Mouse (Mus musculus) layer of hippocampus, postnatal 36 days (tissue): Measurements from ENCODE around the gene Dok5. TPM values are rescaled to one million over a fixed set of nuclear protein-coding genes. Genes with fewer than 3 reads are reported as not detected.

ENCODE experiments used
- DNase-seq, 2 experiments: peaks; one replicate each; pipeline ENCODE4 v3.0.0; 2022
- total RNA-seq, 2 experiments: library from RNA; stranded (reverse); gene quantifications; 2 replicates each; pipeline ENCODE4 v1.2.3; 2021

Gene Dok5
- total RNA-seq, 2 experiments from 2014 or later = 14.6 to 15.6 TPM

DNA sequence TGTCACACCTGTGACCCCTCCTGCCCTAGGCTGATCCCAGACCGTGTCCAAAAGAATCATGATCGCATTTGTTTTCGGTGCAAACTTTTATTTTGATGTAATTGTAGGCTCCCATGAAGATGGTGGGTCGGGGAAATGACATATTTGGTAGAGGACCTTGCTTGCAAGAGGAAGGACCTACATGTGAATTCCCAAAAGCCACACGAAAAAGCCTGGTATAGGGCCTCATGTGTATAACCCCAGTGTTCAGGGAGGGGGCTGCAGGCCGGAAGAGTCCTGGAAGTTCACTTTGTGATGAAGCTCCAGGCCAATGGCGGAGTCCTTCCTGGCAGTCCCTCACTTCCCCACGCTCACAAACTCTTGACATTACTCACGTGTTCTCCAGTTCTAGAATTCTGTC, 7.3 kb downstream of the Dok5 start:
- no peak for DNase-seq

DNA sequence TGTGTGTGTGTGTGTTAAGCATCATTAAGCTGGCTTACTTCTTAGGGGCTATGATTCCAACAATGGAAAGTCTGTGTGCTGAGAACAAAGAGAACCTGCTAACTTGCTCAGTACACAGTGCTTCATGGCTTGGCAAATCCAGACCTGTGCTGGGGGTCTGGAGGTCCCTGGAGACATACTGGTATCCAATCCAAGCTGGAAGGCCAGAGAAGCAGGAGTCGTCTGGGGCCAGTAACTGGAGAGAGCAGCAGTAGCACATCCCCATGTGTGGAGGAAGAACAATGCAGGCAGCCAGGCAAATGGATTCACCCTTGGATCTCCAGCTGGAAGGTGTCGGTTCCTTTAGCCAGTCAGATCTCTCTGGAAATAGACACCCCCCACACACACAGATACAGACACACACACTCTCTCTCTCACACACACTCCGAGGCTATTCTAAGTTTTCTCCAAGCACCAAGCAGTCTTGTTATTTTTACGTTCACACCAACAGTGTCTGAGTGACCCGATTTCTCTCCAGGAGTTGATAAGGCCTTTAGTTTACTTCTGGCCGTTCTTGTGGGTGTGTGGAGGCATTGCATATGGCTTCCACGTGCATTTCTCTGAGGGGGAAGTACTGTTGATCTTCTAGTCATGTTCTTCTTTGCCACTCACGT, 8.2 kb downstream of the Dok5 start:
- DNase-seq = no peak

DNA sequence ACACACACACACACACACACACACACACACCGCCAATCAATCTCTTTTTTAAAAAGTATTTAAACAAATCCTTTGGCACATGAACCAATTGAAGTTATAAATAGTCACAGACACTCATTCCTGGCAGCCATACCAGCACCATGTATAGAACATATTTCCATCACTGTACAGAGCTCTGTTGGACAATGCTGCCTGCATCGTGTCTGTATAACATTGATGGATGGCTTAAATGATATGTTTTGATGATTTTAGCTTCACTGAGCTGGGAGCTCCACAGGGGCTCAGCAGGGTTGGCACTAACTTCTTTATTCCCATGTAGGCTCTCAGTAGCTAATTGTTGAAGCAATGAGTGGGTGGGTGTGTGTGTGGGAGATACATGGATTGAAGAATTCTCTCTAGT, 11.9 kb downstream of the Dok5 start:
- DNase-seq = no peak

DNA sequence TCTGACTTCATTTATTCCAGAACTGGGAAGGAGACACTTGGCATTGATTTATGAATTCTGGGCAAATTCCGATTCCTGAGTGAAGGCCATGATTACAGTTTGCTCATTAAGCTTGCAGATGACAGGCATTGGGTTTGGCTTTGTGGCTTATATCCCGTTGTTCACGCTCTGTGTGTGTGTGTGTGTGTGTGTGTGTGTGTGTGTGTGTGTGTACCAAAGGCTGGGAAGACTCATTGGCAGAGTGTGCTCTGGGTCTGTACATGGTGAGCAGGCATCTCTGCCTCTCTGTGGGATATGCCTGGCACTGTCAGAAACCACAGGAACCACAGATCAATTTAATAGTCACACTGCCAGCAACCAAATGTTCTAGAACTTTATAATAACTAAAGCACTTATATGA, 17.3 kb downstream of the Dok5 start:
- DNase-seq = no peak

DNA sequence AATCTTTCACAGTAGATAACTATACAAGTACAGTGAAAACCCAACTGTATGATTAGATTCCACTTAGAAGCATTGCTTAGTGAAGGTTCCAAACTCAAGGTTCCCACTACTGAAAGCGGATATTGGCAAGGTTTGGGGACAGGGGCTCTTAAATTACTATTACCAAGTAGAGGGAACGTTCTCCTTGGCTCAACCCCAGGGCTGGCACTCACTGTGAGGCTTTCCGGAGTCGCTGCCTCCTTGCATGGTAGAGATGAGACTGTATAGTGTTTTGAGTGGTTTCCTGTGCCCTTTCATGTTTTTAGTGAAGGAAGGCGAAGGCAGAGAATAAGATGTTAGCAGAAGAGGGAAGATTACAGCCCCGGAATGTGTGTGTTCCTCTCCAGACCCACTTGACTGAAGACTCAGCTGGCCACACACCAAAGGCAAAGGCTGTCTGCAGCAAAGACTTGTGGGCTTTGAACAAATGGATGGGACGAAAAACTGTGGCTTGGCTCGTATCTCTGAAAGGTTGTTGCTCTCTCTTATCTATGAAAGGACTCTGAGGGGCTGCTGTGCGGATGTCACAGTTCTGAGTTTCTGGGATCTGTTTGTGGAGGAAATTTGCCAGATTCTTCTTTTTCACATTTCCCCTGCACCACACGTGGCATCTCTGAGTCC, 20.7 kb downstream of the Dok5 start:
- no peak for DNase-seq

DNA sequence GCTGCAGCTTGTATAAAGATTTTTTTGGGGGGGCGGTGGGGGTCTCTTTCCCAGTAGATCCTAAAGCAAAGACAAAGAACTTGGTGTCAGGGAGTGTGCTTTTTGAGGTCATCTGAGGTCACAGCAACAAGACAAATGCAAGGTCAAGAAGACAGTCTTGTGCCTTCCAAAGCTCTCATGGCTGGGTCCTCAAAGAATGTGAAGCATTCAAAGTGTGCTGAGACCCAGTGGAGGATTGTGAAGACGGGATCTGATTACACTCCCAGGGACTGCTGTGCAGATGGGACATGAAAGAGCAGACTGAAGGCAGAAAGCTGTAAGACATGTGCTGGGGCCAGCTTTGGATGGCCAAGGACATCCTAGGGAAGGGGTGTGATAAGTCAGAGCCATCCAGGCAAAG, 24.2 kb downstream of the Dok5 start:
- DNase-seq = no peak

DNA sequence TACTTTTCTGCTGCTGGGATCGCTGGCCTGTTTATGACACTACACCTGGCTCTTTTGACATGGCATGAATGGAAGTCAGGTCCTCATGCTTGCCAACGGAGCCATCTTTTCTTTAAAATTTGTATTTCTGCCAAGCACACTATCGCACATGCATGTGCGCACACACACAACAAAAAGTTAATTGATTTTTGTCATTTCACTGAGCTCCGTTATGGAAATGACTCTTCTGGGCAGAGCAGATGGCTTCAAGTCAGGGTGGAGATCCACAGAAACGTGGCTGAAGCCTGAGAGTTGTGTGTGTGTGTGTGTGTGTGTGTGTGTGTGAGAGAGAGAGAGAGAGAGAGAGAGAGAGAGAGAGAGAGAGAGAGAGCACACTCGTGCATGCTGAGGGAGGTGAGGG, 25.1 kb downstream of the Dok5 start:
- no peak for DNase-seq

DNA sequence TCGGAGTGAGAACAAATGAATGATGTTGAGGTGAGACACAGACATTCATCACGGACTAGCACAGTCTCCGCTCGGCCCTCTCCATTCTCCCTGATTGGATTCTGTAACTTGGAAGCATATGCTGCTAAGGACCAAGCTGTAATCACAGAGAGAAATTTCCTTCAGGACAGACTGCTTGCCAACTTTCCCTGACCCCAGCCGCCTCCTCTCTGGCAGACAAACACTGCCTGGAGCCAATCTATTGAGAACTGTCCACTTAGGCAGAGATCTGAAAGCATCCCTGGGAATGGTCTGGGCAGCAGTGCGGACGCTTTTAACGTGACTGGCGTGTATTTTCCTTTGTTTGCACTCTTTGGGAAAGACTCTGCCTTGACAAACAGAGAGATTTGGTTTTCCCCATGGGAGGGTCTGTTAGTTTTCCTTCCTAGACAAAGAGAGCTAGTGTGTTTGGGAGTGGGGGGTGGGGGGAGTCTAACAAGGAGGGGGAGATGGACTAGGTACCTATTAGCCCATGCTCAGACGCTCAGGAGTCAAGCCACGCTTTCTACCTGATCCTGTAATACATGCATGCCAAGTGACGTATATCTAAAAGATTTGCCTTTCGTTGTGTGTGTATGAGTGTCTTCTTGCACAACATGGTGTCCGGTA, 25.7 kb downstream of the Dok5 start:
- DNase-seq = no peak

DNA sequence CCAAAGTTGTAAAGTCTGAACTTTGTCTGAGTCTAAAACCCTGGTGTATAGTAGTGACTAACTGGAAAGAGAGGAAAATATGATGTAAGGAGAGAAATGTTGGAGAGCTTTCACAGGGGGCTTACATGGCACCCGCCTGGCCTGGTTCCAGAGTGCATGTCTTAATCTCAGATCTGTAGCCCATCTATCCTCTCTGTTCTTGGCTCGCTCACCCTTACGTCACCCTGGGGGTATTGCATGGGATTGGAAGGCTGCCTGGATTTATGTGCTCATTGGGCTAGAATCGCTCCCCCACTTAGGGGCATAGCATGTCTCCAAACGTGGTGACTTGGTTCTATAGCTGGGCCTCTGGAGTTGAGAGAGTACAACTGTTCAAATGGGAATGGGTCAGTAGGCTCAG, 26.6 kb downstream of the Dok5 start:
- no peak for DNase-seq

DNA sequence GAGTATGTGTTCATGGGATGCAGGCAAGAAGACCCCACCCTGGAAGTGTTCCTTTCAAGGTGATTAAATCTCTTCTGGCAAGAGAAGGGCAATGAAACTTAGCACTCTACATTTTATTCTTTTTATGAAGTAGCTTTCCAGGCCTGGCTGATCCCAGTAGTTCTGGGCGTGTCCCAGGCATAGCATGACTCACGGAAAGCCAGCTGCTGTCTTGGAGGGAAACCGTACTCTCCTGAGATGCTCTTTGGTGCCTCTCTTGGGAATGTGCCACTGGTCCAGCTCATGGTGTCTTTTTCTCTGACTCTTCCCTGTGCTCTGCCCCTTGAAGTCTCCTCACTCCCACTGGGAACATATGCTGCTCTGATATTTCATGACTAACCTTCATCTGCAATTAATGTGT, 33.1 kb downstream of the Dok5 start:
- DNase-seq = no peak

DNA sequence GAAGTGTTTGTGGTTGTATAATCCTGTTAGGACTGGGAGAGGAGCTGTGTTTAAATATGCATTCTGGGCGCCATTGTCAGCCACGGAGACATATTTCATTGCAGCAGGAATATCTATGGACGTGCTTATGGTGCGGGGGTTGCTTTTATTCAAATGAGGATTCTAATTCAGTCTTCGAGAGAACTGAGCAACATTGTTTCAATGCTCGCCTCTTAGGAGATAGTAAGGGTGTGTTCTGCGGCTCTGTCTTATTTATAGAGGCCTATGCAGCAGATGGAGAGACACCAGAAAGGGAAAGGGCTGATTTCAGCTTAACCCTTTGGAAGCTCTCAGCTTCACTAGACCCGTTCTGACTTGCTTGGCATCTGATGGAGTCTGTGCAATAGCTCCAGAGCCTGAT, 35.6 kb downstream of the Dok5 start:
- peak in 1 of 2 experiments; percentile 19 for DNase-seq

DNA sequence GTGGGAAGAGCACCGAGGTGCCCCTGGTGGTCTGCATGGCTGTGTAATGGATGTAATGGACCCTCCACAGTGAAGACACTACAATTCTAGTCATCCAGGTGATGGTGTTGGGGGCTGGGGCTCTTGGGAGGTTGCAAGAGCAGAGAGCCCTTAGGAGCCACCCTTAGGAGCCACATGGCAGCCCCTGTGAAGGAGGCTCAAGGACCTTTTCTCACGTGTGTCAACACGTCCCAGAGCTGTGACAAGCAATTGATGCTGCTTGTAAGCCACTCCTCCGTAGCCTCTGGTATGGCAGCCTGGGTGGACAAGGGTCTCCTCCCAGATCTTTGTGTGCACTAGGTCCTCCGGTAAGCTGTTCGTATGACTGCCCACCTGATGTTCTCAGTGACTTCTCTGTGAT, 37.1 kb downstream of the Dok5 start:
- DNase-seq = no peak

DNA sequence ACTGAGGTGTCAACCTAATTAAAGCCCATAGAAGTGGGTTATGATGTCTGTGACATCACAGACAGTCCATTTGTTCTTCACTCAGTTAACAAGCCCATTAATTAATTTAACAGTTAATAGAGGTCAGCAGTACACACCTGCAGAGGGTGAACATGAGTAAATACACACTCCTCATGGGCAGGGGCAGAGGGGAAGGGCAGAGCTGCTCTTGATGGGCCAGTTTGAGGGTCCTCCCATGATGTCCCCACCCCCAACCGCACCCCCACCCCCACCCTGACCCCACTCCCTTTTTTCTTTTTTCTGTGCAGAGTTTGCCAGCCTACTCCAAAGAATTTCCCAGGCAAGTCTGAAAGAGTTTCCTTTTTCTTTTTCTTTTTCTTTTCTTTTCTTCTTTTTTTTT, 39.9 kb downstream of the Dok5 start:
- no peak for DNase-seq

DNA sequence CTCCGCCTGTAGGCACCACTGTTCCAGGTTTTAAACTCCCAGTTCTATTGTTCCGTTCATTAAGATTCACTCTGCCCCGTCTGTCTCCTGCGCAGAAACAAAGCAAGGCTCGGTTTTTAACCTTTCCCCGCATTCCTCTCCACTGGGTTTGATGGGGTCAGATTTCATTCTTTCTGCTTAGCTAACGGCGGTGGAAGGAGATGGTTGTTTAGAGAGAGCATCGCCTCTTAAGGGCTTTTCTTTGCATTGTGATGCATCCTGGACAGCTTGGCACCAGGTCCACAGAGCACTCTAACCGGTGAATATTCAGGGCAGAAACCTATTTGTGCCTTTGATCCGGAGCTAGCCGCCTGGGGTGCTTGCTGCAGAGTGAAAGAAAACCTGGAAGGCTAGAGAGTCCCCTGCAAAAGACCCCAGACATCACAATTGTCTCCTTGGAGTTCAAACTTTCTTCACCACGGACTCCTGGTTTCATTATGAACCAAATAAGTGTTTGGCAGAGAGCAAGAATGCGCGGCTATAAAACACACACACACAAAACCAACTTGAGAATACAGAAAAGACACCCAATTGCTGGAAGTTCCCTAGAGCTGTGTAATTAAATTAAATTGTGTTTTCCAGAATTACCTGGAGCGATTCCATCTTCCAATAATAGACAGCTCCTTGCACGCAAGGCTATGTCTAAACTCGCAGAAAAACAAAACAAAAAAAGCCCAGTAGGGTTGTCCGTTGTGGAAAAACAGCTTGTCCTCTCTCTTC, 40.7 kb downstream of the Dok5 start:
- no peak for DNase-seq

DNA sequence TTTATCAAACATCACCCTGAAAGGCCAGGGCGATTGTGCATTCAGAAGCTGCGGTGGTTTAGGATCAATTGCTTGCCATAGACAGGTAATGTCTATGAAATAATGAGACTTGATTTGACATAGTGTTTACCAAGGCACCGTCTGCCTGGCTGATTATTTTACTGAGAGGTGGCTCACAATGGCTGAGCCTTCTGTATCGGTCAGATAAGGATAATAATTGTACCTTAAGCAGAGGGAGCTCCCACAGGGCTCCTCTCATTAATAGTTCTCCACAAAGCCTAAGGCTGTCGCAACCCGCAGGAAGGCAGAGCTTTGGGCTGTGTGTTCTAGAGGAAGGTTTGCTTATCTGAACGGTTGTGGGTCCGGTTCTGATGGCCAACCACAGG, 41.3 kb downstream of the Dok5 start:
- DNase-seq = no peak

DNA sequence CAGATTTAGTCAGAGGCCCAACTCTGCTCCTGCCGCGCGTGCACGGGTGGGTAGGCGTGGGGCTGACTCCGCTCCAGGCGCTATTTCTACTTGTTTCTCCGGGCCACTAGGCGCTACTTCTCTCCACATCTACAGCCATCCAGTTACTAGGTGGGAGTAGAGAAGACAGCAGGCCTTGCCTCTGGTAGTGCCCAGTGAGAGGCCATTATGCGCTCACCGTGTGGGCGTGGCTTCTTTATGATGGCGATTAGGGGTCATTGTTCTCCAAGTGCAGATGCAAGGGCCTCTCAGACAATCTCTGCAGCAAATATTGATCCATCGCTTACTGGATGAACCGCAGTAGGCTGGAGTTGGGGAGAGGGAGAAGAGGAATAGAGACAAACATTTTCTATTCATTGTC, 44.0 kb downstream of the Dok5 start:
- no peak for DNase-seq

DNA sequence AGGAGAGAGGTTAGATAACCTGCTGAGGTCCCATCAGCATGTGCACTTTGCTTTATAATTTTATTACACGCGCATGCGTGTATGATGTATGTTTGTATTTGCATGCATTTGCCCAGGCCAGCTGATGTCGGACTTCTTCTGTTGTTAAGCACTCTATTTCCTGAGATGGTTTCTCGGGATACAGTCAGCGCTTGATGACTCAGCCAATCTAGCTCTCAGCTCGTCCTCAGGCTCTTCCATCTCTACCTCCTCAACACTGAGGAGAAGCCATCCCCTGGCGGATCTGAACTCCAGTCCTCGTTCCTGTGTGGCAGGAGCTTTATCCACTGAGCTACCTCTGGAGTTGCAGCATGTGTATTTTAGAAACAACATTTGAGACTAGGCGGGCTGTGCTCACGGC, 44.5 kb downstream of the Dok5 start:
- DNase-seq = no peak

DNA sequence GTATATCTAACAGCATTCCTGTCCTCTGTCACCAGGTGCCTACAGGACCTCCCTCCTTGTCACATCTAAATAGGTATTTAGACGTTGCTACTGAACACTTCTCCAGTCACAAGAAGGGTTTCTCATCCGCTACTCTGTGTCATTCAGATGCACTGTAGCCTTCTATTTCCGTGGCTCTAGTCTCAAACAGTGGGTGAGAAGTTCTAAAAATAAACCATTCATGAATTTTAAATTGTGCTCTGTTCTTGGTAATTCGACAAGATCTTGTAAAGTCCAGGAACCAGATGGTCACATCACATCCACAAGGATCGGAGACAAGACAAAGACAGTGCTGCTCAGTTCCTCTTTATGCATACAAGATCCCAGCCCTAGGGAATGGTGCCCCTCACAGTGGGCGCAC, 46.0 kb downstream of the Dok5 start:
- no peak for DNase-seq

DNA sequence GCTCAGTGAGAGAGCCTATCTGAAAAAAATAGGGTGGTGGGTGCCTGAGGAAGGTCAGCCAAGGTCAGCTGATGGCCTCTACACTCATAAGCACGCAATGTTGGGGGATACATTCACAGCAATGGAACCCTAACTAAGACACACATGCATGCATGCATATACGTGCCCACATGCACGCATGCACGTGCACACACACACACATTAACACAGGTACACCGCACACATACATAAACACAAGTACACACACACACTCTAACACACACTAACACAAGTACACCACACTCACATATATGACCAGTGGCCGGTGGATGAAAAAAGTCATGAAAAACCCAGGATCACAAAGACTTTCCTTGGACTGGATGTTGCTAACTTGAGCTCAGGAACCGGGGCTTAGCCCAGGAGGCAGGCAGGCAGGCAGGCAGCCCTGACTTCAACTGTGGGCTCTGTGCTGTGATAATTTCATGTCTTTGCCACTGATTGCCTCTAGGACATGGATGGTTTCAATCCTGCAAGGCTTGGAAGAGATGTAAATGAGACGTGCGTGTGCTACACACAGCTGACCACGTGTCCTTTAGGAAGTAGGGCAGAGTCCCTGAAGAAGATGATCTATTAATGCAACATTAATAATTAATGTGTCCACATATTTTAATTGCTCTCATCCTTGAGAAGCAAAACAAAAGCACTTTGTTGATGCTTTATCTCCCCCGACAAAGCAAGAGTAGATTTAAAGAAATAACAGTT, 48.6 kb downstream of the Dok5 start:
- DNase-seq = no peak

DNA sequence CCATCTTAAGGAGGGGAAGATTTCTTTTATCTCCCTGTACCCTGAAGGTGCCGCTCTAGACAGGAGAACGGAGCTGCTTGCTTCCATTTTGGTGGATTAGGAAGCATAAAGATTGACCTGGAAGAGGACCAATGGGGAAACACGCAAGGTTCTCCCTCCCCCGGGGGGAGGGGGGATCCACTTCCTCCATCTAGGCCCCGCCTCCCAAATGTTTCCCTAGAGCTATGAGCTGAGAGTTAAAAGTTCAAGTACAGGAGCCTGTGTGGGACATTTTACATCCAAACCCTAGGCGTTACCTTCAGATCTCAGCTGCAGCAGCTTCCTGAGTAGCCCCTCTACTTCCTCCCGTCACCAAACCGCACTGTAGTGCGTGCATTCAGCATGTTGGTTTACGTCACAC, 56.5 kb downstream of the Dok5 start:
- no peak for DNase-seq

DNA sequence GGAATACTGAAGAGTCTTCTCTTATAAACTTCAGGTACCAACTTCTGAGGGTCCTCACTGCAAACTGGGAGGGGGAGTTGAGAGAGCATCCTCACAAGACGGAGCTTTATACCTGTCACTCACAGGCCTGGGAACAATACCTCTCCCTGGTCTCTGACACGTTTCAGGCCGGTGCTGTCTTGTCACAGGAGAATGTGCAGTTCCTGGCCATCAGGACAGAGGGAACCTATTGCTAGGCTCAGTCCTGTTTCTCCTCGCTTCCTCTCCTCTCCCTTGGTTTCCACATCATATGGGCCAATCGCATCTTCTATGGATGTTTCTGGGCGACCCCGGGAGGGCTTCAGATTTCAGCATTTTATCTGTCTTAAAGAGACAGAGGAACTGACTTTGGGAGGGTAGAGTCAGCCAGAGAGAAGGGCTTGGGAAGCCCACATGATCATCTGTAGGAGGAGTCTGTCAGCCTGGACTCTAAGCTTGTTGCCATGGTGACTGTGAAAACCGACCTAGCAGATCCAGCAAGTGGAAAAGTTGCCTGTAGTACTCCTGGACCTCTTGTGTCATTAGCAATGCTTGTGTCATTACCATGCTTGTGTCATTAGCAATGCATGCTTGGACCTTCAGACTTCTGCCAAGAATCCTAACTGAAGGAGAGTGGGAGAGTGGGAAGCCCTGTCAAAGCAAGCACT, 59.9 kb downstream of the Dok5 start:
- no peak for DNase-seq

DNA sequence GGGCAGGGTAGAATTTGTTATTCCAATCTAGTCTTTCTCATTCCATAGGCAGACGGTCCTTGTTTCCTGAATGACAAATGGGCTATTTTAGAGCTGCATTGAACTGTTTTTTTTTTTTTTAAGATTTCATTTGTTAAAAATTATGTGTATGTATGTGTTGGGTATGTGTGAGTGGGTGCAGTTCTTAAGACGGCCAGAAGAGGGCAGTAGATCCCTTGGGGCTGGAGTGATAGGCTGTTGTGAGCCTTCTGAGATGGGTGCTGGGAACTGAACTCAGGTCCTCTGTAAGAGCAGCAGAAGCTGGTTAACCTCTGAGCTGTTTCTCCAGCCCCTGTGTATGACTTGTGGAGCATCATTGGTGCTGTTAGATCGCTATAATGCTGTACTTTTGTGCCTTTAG, 63.6 kb downstream of the Dok5 start:
- no peak for DNase-seq
